Mouse (Mus musculus) cerebellum, adult 11-12 months (tissue): ENCODE measurements at regions not wholly inside any gene's neighbourhood (a gene's known extent, or its start where the extent isn't known, plus 50 kb on each side); places are given as distances from the start of the nearest gene placed in this dataset.

ENCODE experiments used
- DNase-seq: peaks from one replicate; pipeline ENCODE4 v3.0.0; 2022

- no peak for DNase-seq
These were observed 170.4 kb upstream of the Setmar start for GRCm38 (mm10) chr6:107894296-107895090.

- DNase-seq: no peak
These were observed 154.3 kb upstream of the Setmar start for GRCm38 (mm10) chr6:107910576-107910975.

- no peak for DNase-seq
These were observed 153.5 kb upstream of the Setmar start for GRCm38 (mm10) chr6:107911387-107911786.

DNA sequence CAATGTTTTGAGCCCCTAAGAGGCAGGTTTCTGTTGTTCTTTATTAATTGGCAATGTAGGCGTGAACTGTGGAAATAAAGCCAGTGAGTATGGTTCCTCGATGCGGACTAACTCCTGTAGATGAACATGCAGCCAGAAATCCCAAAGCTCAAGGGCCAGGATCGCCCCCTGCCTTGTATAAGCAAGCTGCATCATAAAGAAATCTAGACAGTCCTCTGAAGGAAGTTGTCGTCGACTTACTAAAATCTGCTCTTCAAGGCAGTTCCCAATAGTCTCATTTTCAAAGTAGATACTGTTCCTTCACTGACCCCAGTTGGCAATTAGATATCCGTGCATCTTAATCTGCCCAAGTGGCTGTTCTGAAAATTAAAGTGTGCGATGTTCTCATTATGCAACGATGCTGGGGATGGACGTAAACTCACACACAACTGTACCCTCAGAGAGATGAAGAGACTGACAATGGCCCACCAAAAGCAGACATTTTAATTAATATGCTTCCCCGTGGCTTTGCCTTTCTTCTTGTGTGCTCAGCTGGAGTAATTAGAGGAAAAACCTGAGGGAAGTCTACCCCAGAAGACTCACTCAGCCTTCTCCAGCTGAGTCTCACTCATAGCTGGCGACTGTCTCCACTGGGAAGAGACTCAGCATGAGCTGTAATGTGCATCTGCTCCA is 141.2 kb upstream of the Setmar start:
- no peak for DNase-seq

DNA sequence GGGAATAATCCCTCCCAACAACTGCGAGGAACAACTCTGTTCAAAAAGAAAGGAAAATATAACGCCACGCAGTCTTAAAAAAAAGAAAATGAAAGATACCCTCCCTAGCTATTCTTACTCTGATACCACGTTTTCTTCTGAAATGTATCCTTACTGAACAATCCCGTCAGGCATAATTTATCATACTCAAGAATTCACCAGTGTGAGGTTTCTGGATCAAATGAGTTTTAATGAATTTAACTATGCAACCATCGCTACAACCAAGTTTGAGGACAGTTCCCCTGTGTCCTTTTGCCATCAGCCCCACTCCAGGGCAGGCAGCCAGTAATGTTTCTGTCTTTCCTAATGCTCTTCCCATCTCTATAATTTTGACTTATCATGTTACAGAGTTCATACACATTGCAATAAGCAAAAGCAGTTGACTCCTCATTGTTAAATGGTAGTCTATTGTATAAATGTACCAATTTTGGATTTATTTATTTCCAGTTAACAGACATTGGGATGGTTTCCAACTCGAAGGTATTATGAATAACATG is 140.6 kb upstream of the Setmar start:
- no peak for DNase-seq

GRCm38 (mm10) chr6:107930439-107931173 is 134.2 kb upstream of the Setmar start:
- no peak for DNase-seq

DNA sequence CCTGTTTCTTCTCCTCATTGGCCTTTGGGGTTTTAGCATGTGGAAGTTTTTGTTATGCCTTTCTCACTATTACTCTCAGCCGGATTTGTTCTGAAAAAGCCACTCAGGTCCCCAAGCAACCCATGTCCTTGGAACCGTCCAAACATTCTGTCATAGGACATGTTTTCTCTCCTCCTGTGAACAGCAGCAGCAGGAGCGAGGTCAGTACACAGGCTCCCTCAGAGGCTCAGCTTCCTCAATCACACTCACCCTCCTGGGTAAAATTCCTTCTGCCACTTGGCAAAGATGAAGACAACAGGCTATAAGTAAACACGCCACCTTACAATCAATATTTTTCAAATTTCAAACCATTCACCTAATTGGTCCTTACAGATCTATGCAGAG is 133.7 kb upstream of the Setmar start:
- DNase-seq: no peak

- DNase-seq: no peak
These were observed 128.7 kb upstream of the Setmar start for GRCm38 (mm10) chr6:107936075-107936635.

DNA sequence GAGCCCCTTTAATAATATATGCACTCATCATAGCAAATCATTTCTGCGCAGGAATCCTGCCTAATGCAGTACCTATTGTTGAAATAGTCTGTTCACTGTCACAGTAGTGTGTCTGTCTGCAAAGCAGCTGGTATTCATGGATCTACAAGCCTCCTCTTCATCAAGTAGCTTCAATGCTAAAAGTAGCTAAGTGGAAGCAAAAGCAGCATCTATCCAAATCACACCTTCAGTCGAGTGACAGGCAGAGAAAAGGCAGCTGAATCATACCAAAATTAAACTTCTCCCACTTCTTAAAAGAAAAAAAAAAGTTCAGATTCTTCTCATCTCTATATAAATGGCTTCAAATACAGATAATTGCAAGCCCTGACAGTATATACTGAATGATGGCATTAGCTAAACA is 96.2 kb upstream of the Setmar start:
- DNase-seq: no peak

- peak; percentile 85 for DNase-seq
These were observed 65.7 kb upstream of the Setmar start for GRCm38 (mm10) chr6:107998921-107999690.

DNA sequence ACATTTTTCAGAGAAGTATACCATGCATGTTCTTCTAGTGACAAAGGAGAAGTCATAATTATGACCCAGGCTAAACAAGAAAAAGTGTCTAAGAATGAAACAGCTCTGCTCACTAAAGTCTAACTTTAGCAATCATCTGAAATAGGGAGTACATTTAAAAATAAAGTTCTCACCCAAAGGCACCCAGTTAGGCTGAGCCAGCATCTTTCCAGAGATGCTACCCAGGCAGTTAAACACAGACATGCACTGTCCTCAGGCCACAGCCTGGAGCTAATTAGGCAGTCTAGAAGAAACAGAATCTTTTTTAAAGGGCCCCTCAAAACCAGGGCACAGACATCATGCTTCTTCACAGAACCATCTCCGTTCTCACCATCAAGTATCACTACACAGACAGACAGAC is 61.6 kb upstream of the Setmar start:
- no peak for DNase-seq

DNA sequence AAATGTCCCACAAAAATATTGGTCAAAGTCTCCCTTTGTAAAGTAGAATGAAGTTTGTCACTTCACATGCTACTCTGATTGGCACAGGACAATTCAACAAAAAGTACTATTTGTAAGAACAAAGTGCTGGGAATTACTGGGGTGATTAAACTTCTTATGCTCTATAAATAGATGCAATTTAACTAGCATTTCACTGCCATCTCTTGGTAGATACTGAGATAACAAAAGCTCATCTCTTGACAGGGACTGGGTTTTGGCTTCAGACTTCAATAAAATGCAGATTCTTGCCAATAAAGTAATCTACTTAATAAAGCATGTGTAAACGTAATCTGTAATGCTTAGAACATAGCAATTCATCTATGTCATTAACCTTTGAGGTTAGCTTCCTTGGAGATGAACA is 56.5 kb upstream of the Setmar start:
- no peak for DNase-seq
